ENCODE assay signal across 25 mouse cellular contexts in the genomic region with DNA sequence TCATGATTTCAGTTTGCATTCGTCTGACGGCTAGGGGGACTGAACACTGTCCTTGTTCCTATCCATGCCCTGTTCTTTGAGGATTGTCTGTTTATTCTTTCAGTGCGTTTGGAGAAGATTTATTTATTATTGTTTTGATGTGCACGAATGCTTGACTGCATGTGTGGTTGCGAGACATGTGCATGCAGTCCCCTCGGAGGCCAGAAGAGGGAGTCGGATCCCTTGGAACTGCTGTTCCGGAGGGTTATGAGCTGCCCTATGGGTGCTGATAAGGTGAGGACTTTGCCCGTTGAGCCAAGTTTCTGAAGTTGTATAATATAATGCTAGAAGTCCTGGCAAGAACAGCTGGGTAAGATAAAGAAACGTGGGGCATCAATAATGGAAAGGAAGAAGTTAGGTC.
DNase-seq lines count a peak whose midpoint lies in the region; ATAC-seq and TF ChIP-seq lines count a peak whose summit lies in the region.
"Had no signal": no experiment of that assay in that cellular context is flagged by ENCODE, and none has a peak within 500 bp of the region (broad histone marks: within the 10 kb centered on the region; RNA-seq: fewer than 3 reads in every experiment).

No protein-coding gene starts in this region.

- no peaks in the 10 kb centered on the region for H3K4me1 ChIP-seq in heart, adult 2 months (ENCODE audit: control insufficient read depth, insufficient read depth, low read length)
- no peaks in the 10 kb centered on the region for H3K4me1 ChIP-seq in liver, embryonic 14.5 days (replicated peaks; ENCODE audit: control insufficient read depth in 2 of 2, insufficient read depth in 2 of 2, low read length in 1 of 2)
- no peaks in the 10 kb centered on the region for H3K4me1 ChIP-seq in liver, postnatal 0 days (ENCODE audit: insufficient read depth)
- H3K4me1 ChIP-seq in E14TG2a.4 (replicated peaks; ENCODE audit: low read depth, low read length): no peaks in the 10 kb centered on the region
- H3K4me1 ChIP-seq: embryonic facial prominence, embryonic 15.5 days; heart, embryonic 15.5 days; limb, embryonic 13.5 days; liver, embryonic 13.5 days; megakaryocyte, embryonic 14.5 days; stomach, embryonic 15.5 days had no signal

- H3K27ac ChIP-seq in heart, adult 2 months: no peak overlapping the region
- no peak overlapping the region for H3K27ac ChIP-seq in liver, embryonic 14.5 days
- H3K27ac ChIP-seq in liver, postnatal 0 days (ENCODE audit: low read depth): no peak overlapping the region
- H3K27ac ChIP-seq: embryonic facial prominence, embryonic 15.5 days; forebrain, embryonic 10.5 days; heart, embryonic 15.5 days; limb, embryonic 13.5 days; liver, embryonic 13.5 days; midbrain, embryonic 15.5 days; neural tube, embryonic 15.5 days; stomach, embryonic 15.5 days had no signal

- H3K4me2 ChIP-seq in liver, embryonic 14.5 days (ENCODE audit: low read depth): no peak overlapping the region
- no peak overlapping the region for H3K4me2 ChIP-seq in liver, postnatal 0 days (ENCODE audit: low read depth, low read length)
- H3K4me2 ChIP-seq: embryonic facial prominence, embryonic 15.5 days; heart, embryonic 15.5 days; limb, embryonic 13.5 days; liver, embryonic 13.5 days; midbrain, embryonic 15.5 days; neural tube, embryonic 15.5 days; stomach, embryonic 15.5 days had no signal

- no peak for DNase-seq in heart, adult 2 months
- no peak for DNase-seq in heart, adult 18-20 months
- no peak for DNase-seq in liver, embryonic 14.5 days (ENCODE audit: low read depth in 3 of 3, low spot score in 3 of 3)
- DNase-seq in liver, postnatal 0 days: no peak
- peak; percentile 50 for DNase-seq in R1 (ENCODE audit: low read depth, low spot score)
- DNase-seq in ovary, adult 18-20 months (ENCODE audit: low spot score): no peak
- DNase-seq in cerebellum, postnatal 25 days: no peak
- DNase-seq: B cell, adult 2 months; gastrocnemius, postnatal 10 days; heart, adult 11 months; kidney, adult 9 months; liver, embryonic 13.5 days; right cerebral cortex, postnatal 25 days; thymus, postnatal 14 days had no signal

- H3K79me2 ChIP-seq in heart, adult 2 months (replicated peaks; ENCODE audit: control insufficient read depth, insufficient read depth, low read length): no peaks in the 10 kb centered on the region

- H3K4me3 ChIP-seq in heart, adult 2 months: no peak overlapping the region
- no peak overlapping the region for H3K4me3 ChIP-seq in liver, embryonic 14.5 days (ENCODE audit: insufficient read depth in 1 of 2, low read depth in 2 of 2, low read length in 2 of 2)
- H3K4me3 ChIP-seq in liver, postnatal 0 days (ENCODE audit: low read depth, low read length): no peak overlapping the region
- no peak overlapping the region for H3K4me3 ChIP-seq in E14TG2a.4 (replicated peaks; ENCODE audit: low read length)
- H3K4me3 ChIP-seq: embryonic facial prominence, embryonic 15.5 days; forebrain, embryonic 10.5 days; heart, embryonic 15.5 days; limb, embryonic 13.5 days; liver, embryonic 13.5 days; megakaryocyte, embryonic 14.5 days; midbrain, embryonic 15.5 days; neural tube, embryonic 15.5 days; stomach, embryonic 15.5 days had no signal

- WGBS in heart, adult 2 months: 81% methylated on average over 10 of the region's 10 CpGs
- WGBS in liver, embryonic 14.5 days (ENCODE audit: insufficient replicate concordance): 63% methylated on average over 10 of the region's 10 CpGs
- 82% methylated on average over 10 of the region's 10 CpGs for WGBS in liver, postnatal 0 days (ENCODE audit: insufficient replicate concordance)

- TF ChIP-seq CTCF in heart, adult 2 months (IDR thresholded peaks at IDR 0.05): peak; percentile 21
- peak; percentile 26; the same call in 1 of the 2 replicates for TF ChIP-seq CTCF in liver, embryonic 14.5 days (IDR thresholded peaks at IDR 0.05; ENCODE audit: low read depth)
- no peak for TF ChIP-seq CTCF in liver, postnatal 0 days (IDR thresholded peaks at IDR 0.05; ENCODE audit: low read depth)
- peak; percentile 75 for TF ChIP-seq CTCF in E14TG2a.4 (conservative IDR thresholded peaks at IDR 0.05; ENCODE audit: low read length)

- no peaks in the 10 kb centered on the region for H3K9me3 ChIP-seq in liver, embryonic 14.5 days (ENCODE audit: control insufficient read depth, low read length)
- H3K9me3 ChIP-seq in liver, postnatal 0 days (ENCODE audit: low read length): no peaks in the 10 kb centered on the region
- H3K9me3 ChIP-seq in E14TG2a.4 (ENCODE audit: low read length): no peaks in the 10 kb centered on the region
- H3K9me3 ChIP-seq: embryonic facial prominence, embryonic 15.5 days; forebrain, embryonic 10.5 days; heart, embryonic 15.5 days; limb, embryonic 13.5 days; liver, embryonic 13.5 days; midbrain, embryonic 15.5 days; neural tube, embryonic 15.5 days; stomach, embryonic 15.5 days had no signal

- no peak for TF ChIP-seq EP300 in heart, adult 2 months (IDR thresholded peaks at IDR 0.05; ENCODE audit: insufficient read depth, low read depth, low read length)
- no peak for TF ChIP-seq EP300 in liver, embryonic 14.5 days (IDR thresholded peaks at IDR 0.05; ENCODE audit: low read depth)
- TF ChIP-seq EP300 in liver, postnatal 0 days (IDR thresholded peaks at IDR 0.05; ENCODE audit: low read depth): no peak

- H3K9ac ChIP-seq in heart, adult 2 months (ENCODE audit: low read depth, low read length): no peak overlapping the region
- H3K9ac ChIP-seq in liver, embryonic 14.5 days (replicated peaks): no peak overlapping the region
- no peak overlapping the region for H3K9ac ChIP-seq in liver, postnatal 0 days (replicated peaks)
- H3K9ac ChIP-seq: embryonic facial prominence, embryonic 15.5 days; heart, embryonic 15.5 days; limb, embryonic 13.5 days; liver, embryonic 13.5 days; midbrain, embryonic 15.5 days; neural tube, embryonic 15.5 days; stomach, embryonic 15.5 days had no signal

- no peak for ATAC-seq in liver, embryonic 14.5 days (ENCODE audit: insufficient read depth)
- no peak for ATAC-seq in liver, postnatal 0 days
- ATAC-seq: inflammation-experienced regulatory T-cells, adult 6 months; midbrain, embryonic 15.5 days had no signal

- intact Hi-C loops in heart, adult 2 months (cut with DNase I): no loop called here

- no peak for TF ChIP-seq POLR2A in heart, adult 2 months (IDR thresholded peaks at IDR 0.05; ENCODE audit: insufficient read depth, low read depth, low read length)

- H3K27me3 ChIP-seq in heart, adult 2 months (ENCODE audit: control insufficient read depth, insufficient read depth, low read length): no peaks in the 10 kb centered on the region
- no peaks in the 10 kb centered on the region for H3K27me3 ChIP-seq in liver, embryonic 14.5 days (ENCODE audit: control insufficient read depth, insufficient read depth, low read length)
- no peaks in the 10 kb centered on the region for H3K27me3 ChIP-seq in liver, postnatal 0 days (ENCODE audit: insufficient read depth, low read length)
- H3K27me3 ChIP-seq in E14TG2a.4 (ENCODE audit: insufficient read depth, low read length): no peaks in the 10 kb centered on the region
- H3K27me3 ChIP-seq: embryonic facial prominence, embryonic 15.5 days; heart, embryonic 15.5 days; liver, embryonic 13.5 days; megakaryocyte, embryonic 14.5 days; midbrain, embryonic 15.5 days; neural tube, embryonic 15.5 days; stomach, embryonic 15.5 days had no signal

- H3K36me3 ChIP-seq in heart, adult 2 months (ENCODE audit: control insufficient read depth, insufficient read depth, low read length): no peaks in the 10 kb centered on the region
- H3K36me3 ChIP-seq in liver, embryonic 14.5 days (replicated peaks; ENCODE audit: control insufficient read depth, insufficient read depth, low read depth): no peaks in the 10 kb centered on the region
- no peaks in the 10 kb centered on the region for H3K36me3 ChIP-seq in liver, postnatal 0 days (replicated peaks; ENCODE audit: insufficient read depth, low read length)
- H3K36me3 ChIP-seq in E14TG2a.4 (ENCODE audit: insufficient read depth, low read length): no peaks in the 10 kb centered on the region
- H3K36me3 ChIP-seq: embryonic facial prominence, embryonic 15.5 days; forebrain, embryonic 10.5 days; G1E; heart, embryonic 15.5 days; limb, embryonic 13.5 days; liver, embryonic 13.5 days; midbrain, embryonic 15.5 days; neural tube, embryonic 15.5 days; stomach, embryonic 15.5 days had no signal
